In genomic region chr15:84577019-84577418, GRCm38 (mm10) we compare ENCODE assay signal across 16 mouse cellular contexts. TPM values are rescaled to one million over a fixed set of nuclear protein-coding genes. Genes with fewer than 3 reads are reported as not detected.
DNase-seq lines count a peak whose midpoint lies in the region; ATAC-seq lines count a peak whose summit lies in the region.
"Had no signal": no experiment of that assay in that cellular context is flagged by ENCODE, and none has a peak within 500 bp of the region (broad histone marks: within the 10 kb centered on the region; RNA-seq: fewer than 3 reads in every experiment).

No protein-coding gene starts in this region.

- no peak overlapping the region for H3K27ac ChIP-seq in forebrain, embryonic 14.5 days (ENCODE audit: low read depth, low read length)
- H3K27ac ChIP-seq: liver, embryonic 14.5 days; midbrain, embryonic 10.5 days; stomach, postnatal 0 days had no signal

- H3K4me3 ChIP-seq in forebrain, embryonic 14.5 days (ENCODE audit: low read depth, low read length): no peak overlapping the region
- H3K4me3 ChIP-seq: midbrain, embryonic 10.5 days had no signal

- no peaks in the 10 kb centered on the region for H3K27me3 ChIP-seq in splenic B cell, adult 2 months (ENCODE audit: control insufficient read depth, insufficient read depth, low read length, poor library complexity, severe bottlenecking)
- no peaks in the 10 kb centered on the region for H3K27me3 ChIP-seq in forebrain, embryonic 14.5 days (replicated peaks; ENCODE audit: control insufficient read depth, insufficient read depth, low read length)

- no peaks in the 10 kb centered on the region for H3K36me3 ChIP-seq in splenic B cell, adult 2 months (ENCODE audit: control insufficient read depth, insufficient read depth, low read length, poor library complexity, severe bottlenecking)
- H3K36me3 ChIP-seq in forebrain, embryonic 14.5 days (ENCODE audit: control insufficient read depth, insufficient read depth, low read length): no peaks in the 10 kb centered on the region
- H3K36me3 ChIP-seq: midbrain, embryonic 10.5 days had no signal

- WGBS in forebrain, embryonic 14.5 days: 46% methylated on average over 4 of the region's 4 CpGs

- DNase-seq in cerebellum, postnatal 10 days: peak; percentile 19 to 67
- DNase-seq in cerebellum, adult 11-12 months: no peak
- DNase-seq in retina, embryonic 14.5 days (ENCODE audit: low spot score): peak; percentile 36
- DNase-seq in retina, postnatal 1 day: no peak
- peak; percentile 84 for DNase-seq in splenic B cell, adult 2 months (ENCODE audit: low read depth, low spot score)
- no peak for DNase-seq in layer of hippocampus, postnatal 10 days (ENCODE audit: low spot score in 2 of 2)
- no peak for DNase-seq in forebrain, embryonic 14.5 days (ENCODE audit: low spot score)
- DNase-seq: forebrain, postnatal 0 days; kidney, adult 2 months; kidney, postnatal 25 days; right cerebral cortex, postnatal 14 days had no signal

- no peak overlapping the region for H3K4me2 ChIP-seq in forebrain, embryonic 14.5 days (ENCODE audit: low read length)

- no peak for ATAC-seq in monocyte, adult 5-6 weeks (replicated peaks; ENCODE audit: insufficient number of reproducible peaks, low FRiP score, low TSS enrichment, poor library complexity, severe bottlenecking)
- no peak for ATAC-seq in forebrain, embryonic 14.5 days
- ATAC-seq: forebrain, postnatal 0 days; Patski had no signal

- H3K4me1 ChIP-seq in forebrain, embryonic 14.5 days (ENCODE audit: control insufficient read depth, insufficient read depth, low read length): no peaks in the 10 kb centered on the region

- no peak overlapping the region for H3K9ac ChIP-seq in forebrain, embryonic 14.5 days (ENCODE audit: low read length)
- H3K9ac ChIP-seq: forebrain, postnatal 0 days; liver, embryonic 14.5 days had no signal

- H3K9me3 ChIP-seq in forebrain, embryonic 14.5 days (replicated peaks; ENCODE audit: control insufficient read depth, low read length): no peaks in the 10 kb centered on the region
- H3K9me3 ChIP-seq: midbrain, embryonic 10.5 days had no signal

RNA-seq across cellular contexts. Expression of gene Rtl6, which starts 19.4 kb away (rescaled TPM):
- 10 to 100 TPM; 60.6 to 65.2 TPM for total RNA-seq in layer of hippocampus, postnatal 10 days (2021)
- total RNA-seq in monocyte, adult 5-6 weeks (2017): 0.67 to 2.3 TPM (median 2.0 TPM) in 3 replicates
- 28.8 and 32.4 TPM in 2 replicates for polyA plus RNA-seq in forebrain, embryonic 14.5 days (2014; fragmentation: Nextera tagmentation; extraction: Ambion mirVana)

Comparison
In these comparisons a context has a peak if more than half of its experiments do, and no peak if none do; other contexts are left out.
1. DNase-seq: peak in cerebellum, postnatal 10 days (2 of 2), retina, embryonic 14.5 days (single experiment) and splenic B cell, adult 2 months (single experiment); none in cerebellum, adult 11-12 months (single experiment), retina, postnatal 1 day (single experiment), layer of hippocampus, postnatal 10 days (0 of 2) and forebrain, embryonic 14.5 days (single experiment).
2. RNA of gene Rtl6, which starts 19.4 kb away (total RNA-seq): 60.6 to 65.2 TPM in layer of hippocampus, postnatal 10 days; 0.67 to 2.3 TPM in monocyte, adult 5-6 weeks; every median in the first group is over 10 times any median in the second.